Mouse (Mus musculus) spleen, postnatal 36 days (tissue): ENCODE results near the gene Gm20388.
A peak's percentile ranks its signal among the peaks of the same experiment; 100 is the strongest.

Experiments used
- DNase-seq, 2 experiments: peaks; one replicate each; pipeline ENCODE4 v3.0.0; 2022; ENCODE audit warnings: low spot score in 2 of 2, mixed read lengths in 1 of 2

The Gm20388 gene

GRCm38 (mm10) chr8:120739526-120739925, 828.9 kb downstream of the Gm20388 start:
- DNase-seq, result no peak

GRCm38 (mm10) chr8:120740579-120740978, 829.9 kb downstream of the Gm20388 start:
- no peak for DNase-seq

- DNase-seq, result no peak
Measured at GRCm38 (mm10) chr8:120741001-120741400, 830.4 kb downstream of the Gm20388 start.

GRCm38 (mm10) chr8:120741815-120742530, 831.3 kb downstream of the Gm20388 start:
- no peak for DNase-seq

- DNase-seq, result peak; percentile 73 to 74
Measured at GRCm38 (mm10) chr8:120743149-120743897, 832.7 kb downstream of the Gm20388 start.

- DNase-seq, result no peak
Measured at GRCm38 (mm10) chr8:120743898-120744290, 833.3 kb downstream of the Gm20388 start.

- DNase-seq, result peak; percentile 77 to 80
Measured at GRCm38 (mm10) chr8:120744448-120744847, 833.8 kb downstream of the Gm20388 start.

- DNase-seq, result peak in 1 of 2 experiments; percentile 61
Measured at GRCm38 (mm10) chr8:120745226-120745625, 834.6 kb downstream of the Gm20388 start.

GRCm38 (mm10) chr8:120746007-120746701, 835.5 kb downstream of the Gm20388 start:
- DNase-seq, result peak; percentile 69 to 74

- DNase-seq, result peak in 1 of 2 experiments; percentile 59
Measured at GRCm38 (mm10) chr8:120747286-120747685, 836.6 kb downstream of the Gm20388 start.

- peak; percentile 63 to 65 for DNase-seq
Measured at GRCm38 (mm10) chr8:120750616-120751015, 840.0 kb downstream of the Gm20388 start.

- DNase-seq, result no peak
Measured at GRCm38 (mm10) chr8:120751226-120752081, 840.8 kb downstream of the Gm20388 start.

- no peak for DNase-seq
Measured at GRCm38 (mm10) chr8:120752082-120752452, 841.4 kb downstream of the Gm20388 start.

GRCm38 (mm10) chr8:120753476-120753875, 842.8 kb downstream of the Gm20388 start:
- DNase-seq, result no peak

- no peak for DNase-seq
Measured at GRCm38 (mm10) chr8:120755306-120756297, 845.0 kb downstream of the Gm20388 start.

- DNase-seq, result peak; percentile 69 to 72
Measured at GRCm38 (mm10) chr8:120758005-120758404, 847.4 kb downstream of the Gm20388 start.

- no peak for DNase-seq
Measured at GRCm38 (mm10) chr8:120759847-120760246, 849.2 kb downstream of the Gm20388 start.

GRCm38 (mm10) chr8:120760341-120761215, 849.9 kb downstream of the Gm20388 start:
- DNase-seq, result peak; percentile 82 to 83

GRCm38 (mm10) chr8:120763267-120763666, 852.6 kb downstream of the Gm20388 start:
- no peak for DNase-seq
